23 mouse cellular contexts compared by ENCODE assay signal in genomic region chr12:116661018-116661417, GRCm38 (mm10).
"Had no signal": no experiment of that assay in that cellular context is flagged by ENCODE, and none has a peak within 500 bp of the region (broad histone marks: within the 10 kb centered on the region; RNA-seq: fewer than 3 reads in every experiment).

No protein-coding gene starts in this region.

- H3K9ac ChIP-seq: limb, embryonic 13.5 days; liver, embryonic 12.5 days; liver, embryonic 15.5 days; lung, embryonic 15.5 days; neural tube, embryonic 13.5 days had no signal

- H3K36me3 ChIP-seq: limb, embryonic 10.5 days; limb, embryonic 13.5 days; liver, embryonic 12.5 days; liver, embryonic 15.5 days; lung, embryonic 15.5 days; neural tube, embryonic 13.5 days had no signal

- H3K4me3 ChIP-seq: layer of hippocampus, adult 2 months; limb, embryonic 10.5 days; limb, embryonic 13.5 days; liver, embryonic 12.5 days; liver, embryonic 15.5 days; lung, embryonic 15.5 days; megakaryocyte, embryonic 14.5 days; myocyte; neural tube, embryonic 13.5 days had no signal

- H3K9me3 ChIP-seq: limb, embryonic 10.5 days; limb, embryonic 13.5 days; liver, embryonic 12.5 days; liver, embryonic 15.5 days; lung, embryonic 15.5 days; neural tube, embryonic 13.5 days had no signal

- H3K4me1 ChIP-seq: limb, embryonic 13.5 days; liver, embryonic 12.5 days; liver, embryonic 15.5 days; lung, embryonic 15.5 days had no signal

- H3K27ac ChIP-seq: kidney, postnatal 0 days; limb, embryonic 10.5 days; limb, embryonic 13.5 days; liver, embryonic 12.5 days; liver, embryonic 15.5 days; lung, embryonic 15.5 days; neural tube, embryonic 13.5 days had no signal

- DNase-seq: kidney, adult 2 months; kidney, postnatal 25 days; layer of hippocampus, adult 9-11 months; liver; lung, adult 18-20 months; lung, postnatal 10 days; lung, postnatal 36 days; midbrain, embryonic 14.5 days; retina, postnatal 1 day; right cerebral cortex, postnatal 25 days; spleen, adult 18-20 months; thymus, adult 2 months had no signal

- H3K27me3 ChIP-seq: limb, embryonic 13.5 days; liver, embryonic 12.5 days; liver, embryonic 15.5 days; lung, embryonic 15.5 days; megakaryocyte, embryonic 14.5 days; neural tube, embryonic 13.5 days had no signal

- H3K4me2 ChIP-seq: limb, embryonic 13.5 days; liver, embryonic 12.5 days; liver, embryonic 15.5 days; lung, embryonic 15.5 days; neural tube, embryonic 13.5 days had no signal

- ATAC-seq: intestine, postnatal 0 days; liver, embryonic 12.5 days had no signal
